Mouse (Mus musculus) splenic B cell, adult 2 months (primary cell): Measurements from ENCODE around the gene Vps35.
A peak's percentile ranks its signal among the peaks of the same experiment; 100 is the strongest.

Experiments
- DNase-seq: peaks from one replicate; pipeline ENCODE4 v3.0.0-alpha.2; 2011; ENCODE audit warnings: low read depth, low spot score
- H3K27me3 ChIP-seq: 2 replicates; pipeline ENCODE4 v1.6.1; 2012; ENCODE audit warnings: mild to moderate bottlenecking, low read length, moderate library complexity, mixed read lengths; ENCODE audit not compliant: control insufficient read depth, poor library complexity, insufficient read depth, severe bottlenecking
- H3K36me3 ChIP-seq: 2 replicates; pipeline ENCODE4 v1.6.1; 2012; ENCODE audit warnings: mild to moderate bottlenecking, low read length, moderate library complexity, mixed read lengths; ENCODE audit not compliant: control insufficient read depth, poor library complexity, insufficient read depth, severe bottlenecking

The Vps35 gene

GRCm38 (mm10) chr8:85299434-85300077 lies at the start of gene Vps35, which contains the start of gene Orc6:
Gene Vps35, minus strand, starts transcription at chr8:85299802.
Gene Orc6, plus strand, starts transcription at chr8:85299632.
- DNase-seq, result peak; percentile 96
- Histone ChIP-seq H3K27me3 (no peaks in the 10 kb centered on the region), H3K36me3 (no peaks in the 10 kb centered on the region; the same call in 1 of the 2 replicates)

GRCm38 (mm10) chr8:85339871-85340573 lies 40.4 kb upstream of the Vps35 start:
- DNase-seq, result no peak
- Histone ChIP-seq H3K27me3 (no peaks in the 10 kb centered on the region; the same call in 1 of the 2 replicates), H3K36me3 (no peaks in the 10 kb centered on the region)

DNA sequence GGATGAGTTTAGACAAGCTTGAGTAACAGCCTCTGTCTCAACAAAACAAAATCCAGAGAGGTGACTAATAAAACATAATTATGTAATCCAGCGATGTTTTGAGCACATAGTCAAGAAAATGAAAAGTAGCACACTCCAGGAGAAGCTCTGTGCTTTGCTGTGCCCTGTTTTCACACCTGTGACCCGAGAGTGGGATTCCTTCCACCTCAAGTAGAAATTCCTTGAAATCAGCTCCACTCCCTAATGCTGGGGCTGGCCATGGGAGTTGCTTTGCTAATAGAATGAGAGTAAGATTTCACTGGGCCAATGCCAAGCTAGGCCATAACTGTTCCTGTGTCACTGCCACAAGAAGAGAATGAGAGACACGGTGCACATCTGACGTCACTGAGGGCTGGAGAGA lies 38.1 kb upstream of the Vps35 start:
- DNase-seq, result no peak
- Histone ChIP-seq H3K36me3 (no peaks in the 10 kb centered on the region), H3K27me3 (no peaks in the 10 kb centered on the region; the same call in 1 of the 2 replicates)

DNA sequence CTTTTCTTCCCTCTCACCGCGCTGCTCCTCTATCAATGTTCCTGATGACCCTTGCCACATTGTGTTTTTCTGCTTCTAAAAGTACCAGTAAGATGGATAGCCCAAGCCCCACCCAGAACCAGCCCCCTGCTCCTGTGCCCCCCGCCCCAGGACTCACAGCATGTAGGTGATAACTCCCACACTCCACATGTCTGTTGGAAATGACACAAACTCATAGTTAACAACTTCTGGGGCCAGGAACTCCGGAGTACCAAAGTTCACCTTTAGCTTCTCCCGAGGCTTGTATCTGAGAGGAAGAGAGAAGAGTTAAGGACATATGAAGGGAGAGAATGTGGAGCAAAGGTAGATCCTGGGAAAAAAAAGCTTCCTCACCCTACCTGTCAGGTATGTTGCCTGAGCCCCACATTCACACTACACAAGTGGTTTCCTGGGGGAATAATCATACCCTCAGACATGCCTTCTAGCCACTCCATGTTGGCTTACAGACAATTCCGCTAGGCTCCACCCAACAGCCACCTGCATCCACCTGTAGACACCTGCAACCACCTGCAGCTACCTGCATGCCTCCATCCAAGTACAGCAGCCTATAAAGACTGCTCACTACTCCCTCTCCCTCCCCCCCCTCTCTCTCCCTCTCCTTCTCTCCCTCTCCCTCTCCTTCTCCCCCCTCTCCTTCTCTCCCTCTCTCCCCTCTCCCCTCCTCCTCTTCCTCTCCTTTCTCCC lies 36.8 kb upstream of the Vps35 start:
- no peak for DNase-seq
- Histone ChIP-seq H3K27me3 (no peaks in the 10 kb centered on the region; the same call in 1 of the 2 replicates), H3K36me3 (no peaks in the 10 kb centered on the region)

DNA sequence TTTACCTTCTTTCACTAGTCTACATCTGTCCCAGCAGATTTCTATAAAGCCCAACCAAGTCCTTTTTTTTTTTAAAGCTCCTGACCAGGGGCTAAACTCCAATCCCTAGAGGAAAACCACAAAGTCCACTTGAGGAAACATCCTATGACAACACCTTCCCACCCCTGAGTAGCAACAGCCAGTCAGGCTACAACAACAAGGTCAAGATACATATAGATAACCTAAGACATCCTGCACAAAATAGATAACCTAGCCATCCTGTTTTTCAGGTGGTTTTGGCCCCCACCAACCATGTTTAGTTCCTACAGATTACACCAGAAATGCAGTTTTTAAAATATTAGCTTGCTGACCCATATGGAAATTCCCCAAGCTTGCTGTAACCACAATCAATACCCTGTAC lies 35.5 kb upstream of the Vps35 start:
- H3K36me3 ChIP-seq, result no peaks in the 10 kb centered on the region
- DNase-seq, result no peak
- H3K27me3 ChIP-seq, result no peaks in the 10 kb centered on the region; the same call in 1 of the 2 replicates

DNA sequence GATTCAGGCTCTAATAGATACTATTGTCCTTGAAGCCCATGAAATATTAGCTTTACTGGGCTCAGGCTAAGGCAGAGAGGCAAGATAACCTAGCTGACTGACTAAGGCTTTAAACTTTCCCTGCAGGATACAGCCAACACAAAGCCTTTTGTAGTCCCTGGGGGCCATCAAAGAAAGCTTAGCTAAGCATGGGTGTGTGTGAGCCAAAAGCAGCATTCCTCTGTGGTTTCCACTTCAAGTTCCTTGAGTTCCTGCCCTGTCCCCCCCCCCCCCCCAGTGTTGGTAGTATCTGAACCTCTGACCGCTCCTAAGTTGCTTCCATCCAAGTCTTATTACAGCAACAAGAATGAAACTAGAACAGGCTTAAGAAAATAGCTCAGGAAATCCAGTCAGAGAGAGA lies 29.9 kb upstream of the Vps35 start:
- no peak for DNase-seq
- Histone ChIP-seq H3K27me3 (no peaks in the 10 kb centered on the region), H3K36me3 (no peaks in the 10 kb centered on the region)

DNA sequence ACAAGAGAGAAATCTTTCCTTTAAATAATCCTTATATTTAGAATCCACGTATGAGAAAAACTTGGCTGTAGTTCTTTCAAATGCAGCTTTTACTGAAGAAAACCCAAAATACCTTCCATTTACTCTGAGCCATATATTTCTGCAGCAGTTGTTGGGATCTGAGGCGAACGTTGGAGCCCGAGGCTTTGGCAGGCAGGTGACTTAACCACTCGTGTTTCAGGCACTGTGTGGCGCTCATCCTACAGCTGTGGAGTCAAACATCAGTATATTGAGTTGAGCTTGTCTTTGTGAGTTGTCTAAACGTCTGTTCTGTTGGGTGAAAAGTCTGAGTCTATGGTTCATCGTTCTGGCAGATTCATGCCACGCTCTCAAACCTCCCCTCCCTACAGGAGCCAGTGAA lies 27.4 kb upstream of the Vps35 start:
- Histone ChIP-seq H3K27me3 (no peaks in the 10 kb centered on the region), H3K36me3 (no peaks in the 10 kb centered on the region)
- no peak for DNase-seq

- Histone ChIP-seq H3K36me3 (no peaks in the 10 kb centered on the region), H3K27me3 (no peaks in the 10 kb centered on the region)
- no peak for DNase-seq
These were observed 23.5 kb upstream of the Vps35 start for GRCm38 (mm10) chr8:85323084-85323483.

DNA sequence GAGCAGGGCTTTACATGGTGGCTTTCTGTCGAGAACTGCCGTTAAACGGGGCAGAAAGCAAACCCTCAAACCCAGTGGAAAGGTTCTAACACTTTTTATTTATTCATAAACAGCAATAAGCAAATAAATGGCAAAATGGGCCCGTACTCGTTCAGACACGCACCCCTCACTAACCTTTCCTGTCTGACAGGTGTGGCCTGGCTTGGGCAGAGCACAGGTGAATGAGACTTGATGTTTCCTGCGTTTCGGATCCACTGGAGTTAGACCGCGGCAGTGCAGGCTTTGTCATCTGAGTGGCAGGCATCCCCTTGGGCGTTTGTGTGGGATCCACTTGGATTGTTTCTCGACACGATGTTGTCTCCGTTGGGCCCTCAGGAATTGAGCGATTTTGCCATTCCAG lies 22.4 kb upstream of the Vps35 start:
- DNase-seq, result no peak
- no peaks in the 10 kb centered on the region for H3K36me3 ChIP-seq
- H3K27me3 ChIP-seq, result no peaks in the 10 kb centered on the region

- H3K27me3 ChIP-seq, result no peaks in the 10 kb centered on the region
- no peak for DNase-seq
- H3K36me3 ChIP-seq, result no peaks in the 10 kb centered on the region
These were observed 18.9 kb upstream of the Vps35 start for GRCm38 (mm10) chr8:85318534-85318933.

GRCm38 (mm10) chr8:85313036-85313435 lies 13.4 kb upstream of the Vps35 start:
- Histone ChIP-seq H3K27me3 (no peaks in the 10 kb centered on the region), H3K36me3 (no peaks in the 10 kb centered on the region)
- DNase-seq, result no peak

GRCm38 (mm10) chr8:85311743-85312142 lies 12.1 kb upstream of the Vps35 start:
- peak; percentile 49 for DNase-seq
- no peaks in the 10 kb centered on the region for H3K36me3 ChIP-seq
- no peaks in the 10 kb centered on the region for H3K27me3 ChIP-seq

DNA sequence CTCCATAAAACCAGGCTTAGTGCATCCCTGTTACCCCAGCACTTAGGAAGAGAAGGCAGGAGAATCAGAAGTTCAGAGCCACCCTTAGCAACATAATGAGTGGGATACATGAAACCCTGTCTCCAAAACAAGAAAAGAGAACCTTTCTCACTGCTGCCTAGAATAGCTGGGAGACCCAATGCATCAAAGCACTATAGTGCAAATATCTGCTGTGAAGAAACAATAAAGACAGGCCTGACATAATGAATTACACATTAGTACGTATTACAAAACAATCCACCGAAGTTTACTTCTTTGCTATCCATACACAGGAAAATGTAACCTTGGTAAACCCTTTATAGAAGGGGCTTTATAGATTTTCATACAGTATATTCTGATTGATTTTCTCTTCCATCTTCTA lies 9.0 kb upstream of the Vps35 start:
- no peaks in the 10 kb centered on the region for H3K36me3 ChIP-seq

DNA sequence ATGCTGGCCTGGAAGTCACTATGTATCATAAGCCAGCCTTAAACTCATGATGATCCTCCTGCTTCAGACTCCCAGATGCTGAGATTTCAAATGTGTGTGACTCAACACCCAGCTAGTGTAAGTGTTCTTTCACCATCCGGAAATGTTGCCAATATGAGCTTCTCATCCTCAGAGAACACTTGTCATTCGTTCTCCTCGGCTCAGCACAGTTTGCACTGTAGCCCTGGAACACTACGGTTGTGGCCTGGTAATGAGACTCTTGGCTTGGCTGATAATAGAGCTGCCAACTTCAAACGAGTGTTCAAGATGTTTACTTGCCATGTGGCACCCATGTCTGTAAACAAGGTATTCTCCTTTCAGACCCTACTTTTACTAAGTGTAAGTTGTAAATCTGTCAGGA lies 3.9 kb upstream of the Vps35 start:
- Histone ChIP-seq H3K36me3 (no peaks in the 10 kb centered on the region; the same call in 1 of the 2 replicates), H3K27me3 (no peaks in the 10 kb centered on the region)
- no peak for DNase-seq

More for the DNA sequence above, 9.0 kb upstream of the Vps35 start:
- H3K27me3 ChIP-seq, result no peaks in the 10 kb centered on the region
- no peak for DNase-seq

GRCm38 (mm10) chr8:85302931-85303330 lies 3.3 kb upstream of the Vps35 start:
- no peak for DNase-seq
- Histone ChIP-seq H3K27me3 (no peaks in the 10 kb centered on the region), H3K36me3 (no peaks in the 10 kb centered on the region; the same call in 1 of the 2 replicates)
